36 mouse cellular contexts compared by ENCODE assay signal in genomic region chr4:141459766-141460165, GRCm38 (mm10). TPM values are rescaled to one million over a fixed set of nuclear protein-coding genes. Genes with fewer than 3 reads are reported as not detected.
"Had no signal": no experiment of that assay in that cellular context is flagged by ENCODE, and none has a peak within 500 bp of the region (broad histone marks: within the 10 kb centered on the region; RNA-seq: fewer than 3 reads in every experiment).

No protein-coding gene starts in this region.

- H3K27me3 ChIP-seq: heart, embryonic 12.5 days; hindbrain, embryonic 13.5 days; hindbrain, embryonic 15.5 days; kidney, embryonic 15.5 days; limb, embryonic 13.5 days; limb, embryonic 15.5 days had no signal

- H3K9ac ChIP-seq: heart, embryonic 12.5 days; hindbrain, embryonic 13.5 days; hindbrain, embryonic 15.5 days; kidney, embryonic 15.5 days; limb, embryonic 13.5 days; limb, embryonic 15.5 days had no signal

- H3K4me3 ChIP-seq: heart, embryonic 10.5 days; heart, embryonic 12.5 days; hindbrain, embryonic 13.5 days; hindbrain, embryonic 15.5 days; kidney, embryonic 15.5 days; limb, embryonic 13.5 days; limb, embryonic 15.5 days had no signal

- H3K27ac ChIP-seq: heart, embryonic 10.5 days; hindbrain, embryonic 13.5 days; hindbrain, embryonic 15.5 days; hindbrain, postnatal 0 days; kidney, postnatal 0 days; limb, embryonic 13.5 days had no signal

- DNase-seq: gastrocnemius, postnatal 10 days; gastrocnemius, postnatal 25 days; heart, adult 18-20 months; heart, postnatal 10 days; kidney, adult 11 months; kidney, adult 2 months; kidney, adult 9 months; kidney, postnatal 14 days; kidney, postnatal 36 days; layer of hippocampus, adult 9-11 months; layer of hippocampus, postnatal 36 days; left cerebral cortex, postnatal 4 days had no signal

- H3K9me3 ChIP-seq: heart, embryonic 10.5 days; heart, embryonic 12.5 days; hindbrain, embryonic 13.5 days; hindbrain, embryonic 15.5 days; kidney, embryonic 15.5 days; limb, embryonic 13.5 days; limb, embryonic 15.5 days had no signal

- ATAC-seq: hindbrain, postnatal 0 days; intestine, embryonic 16.5 days had no signal

- H3K4me2 ChIP-seq: heart, embryonic 12.5 days; hindbrain, embryonic 13.5 days; hindbrain, embryonic 15.5 days; kidney, embryonic 15.5 days; limb, embryonic 13.5 days; limb, embryonic 15.5 days had no signal

RNA-seq across cellular contexts. Expression of gene Srarp, which starts 23.9 kb away (rescaled TPM):
- total RNA-seq: gastrocnemius, postnatal 10 days; heart, postnatal 10 days; hematopoietic stem cell, adult 5-6 weeks; liver, adult 2 months had no signal
- polyA plus RNA-seq: heart, embryonic 10.5 days; heart, embryonic 12.5 days; heart, embryonic 14.5 days; heart, embryonic 16.5 days; hindbrain, embryonic 11.5 days; hindbrain, embryonic 13.5 days; intestine, embryonic 14.5 days; intestine, embryonic 16.5 days; kidney, embryonic 15.5 days; limb, embryonic 11.5 days; limb, embryonic 13.5 days; limb, embryonic 15.5 days; liver, adult 2 months had no signal

RNA-seq across cellular contexts. Expression of gene Hspb7, which starts 39.2 kb away (rescaled TPM):
- total RNA-seq: hindbrain, postnatal 0 days; layer of hippocampus, adult 18-20 months; layer of hippocampus, postnatal 36 days; left cerebral cortex, postnatal 4 days had no signal
- polyA plus RNA-seq: hindbrain, embryonic 11.5 days; hindbrain, embryonic 15.5 days had no signal

RNA-seq across cellular contexts. Expression of gene Clcnkb, which starts 44.0 kb away (rescaled TPM):
- total RNA-seq: gastrocnemius, postnatal 25 days; hematopoietic stem cell, adult 5-6 weeks; layer of hippocampus, adult 18-20 months; layer of hippocampus, adult 8-10 months; layer of hippocampus, postnatal 14 days; layer of hippocampus, postnatal 36 days; left cerebral cortex, adult 18-20 months; left cerebral cortex, postnatal 10 days; left cerebral cortex, postnatal 25 days; left cerebral cortex, postnatal 4 days; liver, adult 2 months had no signal
- polyA plus RNA-seq: hindbrain, embryonic 11.5 days; hindbrain, embryonic 13.5 days; hindbrain, embryonic 15.5 days; large intestine, adult 2 months; limb, embryonic 11.5 days; limb, embryonic 13.5 days; limb, embryonic 15.5 days; liver, adult 2 months had no signal
